Mouse (Mus musculus): ENCODE results near the gene Rgs10.

GRCm38 (mm10) chr7:128391267-128392057 lies 27.1 kb downstream of the Rgs10 start:
- TF ChIP-seq POLR2A (IDR thresholded peaks at IDR 0.05; ENCODE audit: insufficient read length, low read depth) (no peak), MAX (IDR thresholded peaks at IDR 0.05; ENCODE audit: low read depth) (no peak), USF1 (IDR thresholded peaks at IDR 0.05; ENCODE audit: low read depth) (no peak), POLR2AphosphoS2 (IDR thresholded peaks at IDR 0.05; ENCODE audit: insufficient read length, low read depth) (no peak), CEBPB (IDR thresholded peaks at IDR 0.05; ENCODE audit: insufficient read depth, poor library complexity, severe bottlenecking) (no peak), MYOD1 (IDR thresholded peaks at IDR 0.05; ENCODE audit: control insufficient read depth in 1 of 3, insufficient read length in 2 of 3, low read depth in 2 of 3) (no peak), TCF12 (IDR thresholded peaks at IDR 0.05; ENCODE audit: insufficient read depth, poor library complexity, severe bottlenecking) (no peak), E2F4 (IDR thresholded peaks at IDR 0.05; ENCODE audit: insufficient read depth) (no peak), MYOG (IDR thresholded peaks at IDR 0.05; ENCODE audit: control insufficient read depth in 1 of 3, insufficient read depth in 1 of 3, insufficient read length in 2 of 3, low read depth in 2 of 3) (no peak), SRF (IDR thresholded peaks at IDR 0.05; ENCODE audit: control insufficient read depth, insufficient read length, low read depth) (no peak)

All from myocyte (in vitro differentiated cells).